Mouse (Mus musculus) MEL (cell line): Measurements from ENCODE around the gene C9. TPM values are rescaled to one million over a fixed set of nuclear protein-coding genes. Genes with fewer than 3 reads are reported as not detected.

ENCODE experiments used
- DNase-seq: peaks from one replicate; pipeline ENCODE4 v3.0.0; 2011; ENCODE audit warnings: low read depth, low spot score
- H3K27ac ChIP-seq: 2 replicates; pipeline ENCODE4 v1.5.1; 2012; ENCODE audit warnings: low read depth, mild to moderate bottlenecking, control low read depth, low read length, moderate library complexity; ENCODE audit not compliant: control insufficient read depth
- H3K27me3 ChIP-seq, 2 experiments: fragments of 150-350 bp in 1 of 2; sonication (generic) in 1 of 2; 2 replicates each; pipeline ENCODE4 v1.6.1; 2012; ENCODE audit warnings: low read length in 2 of 2, mild to moderate bottlenecking in 2 of 2, improper control_type of control experiment in 1 of 2, moderate library complexity in 1 of 2; ENCODE audit not compliant: insufficient read depth in 2 of 2, control insufficient read depth in 1 of 2
- H3K36me3 ChIP-seq, 2 experiments: 2 replicates each; pipeline ENCODE4 v1.6.1; 2012 to 2014; ENCODE audit warnings: low read length in 2 of 2, improper control_type of control experiment in 1 of 2, inconsistent platforms in 1 of 2, mild to moderate bottlenecking in 1 of 2; ENCODE audit not compliant: insufficient read depth in 2 of 2, control insufficient read depth in 1 of 2
- H3K4me1 ChIP-seq, 2 experiments: fragments of 150-350 bp in 1 of 2; sonication (generic) in 1 of 2; 2 replicates each; pipeline ENCODE4 v1.6.1; 2012; ENCODE audit warnings: low read length in 2 of 2, improper control_type of control experiment in 1 of 2, mild to moderate bottlenecking in 1 of 2; ENCODE audit not compliant: insufficient read depth in 2 of 2, control insufficient read depth in 1 of 2
- H3K4me3 ChIP-seq, 2 experiments: fragments of 150-350 bp in 1 of 2; sonication (generic) in 1 of 2; 2 replicates each; pipeline ENCODE4 v1.5.1; 2012; ENCODE audit warnings: low read depth in 2 of 2, low read length in 2 of 2, mild to moderate bottlenecking in 2 of 2, moderate library complexity in 2 of 2, control low read depth in 1 of 2, improper control_type of control experiment in 1 of 2; ENCODE audit not compliant: control insufficient read depth in 1 of 2, insufficient read depth in 1 of 2
- H3K79me2 ChIP-seq: 2 replicates; pipeline ENCODE4 v1.6.1; 2012; ENCODE audit warnings: mild to moderate bottlenecking, low read length, moderate library complexity; ENCODE audit not compliant: control insufficient read depth, poor library complexity, insufficient read depth
- H3K9ac ChIP-seq: 2 replicates; pipeline ENCODE4 v1.6.1; 2012; ENCODE audit warnings: low read depth, mild to moderate bottlenecking, control low read depth, low read length, moderate library complexity; ENCODE audit not compliant: control insufficient read depth, poor library complexity, severe bottlenecking
- H3K9me3 ChIP-seq: fragments of 150-350 bp; sonication (generic); replicated peaks from 2 replicates; pipeline ENCODE4 v1.6.1; 2012; ENCODE audit warnings: mild to moderate bottlenecking, low read length, improper control_type of control experiment, moderate library complexity; ENCODE audit not compliant: insufficient read depth
- CHD2 ChIP-seq: IDR thresholded peaks from 2 replicates; pipeline ENCODE4 v1.6.1; 2011; ENCODE audit warnings: low read length, improper control_type of control experiment
- ELF1 ChIP-seq: IDR thresholded peaks from 2 replicates; pipeline ENCODE4 v1.6.1; 2014; ENCODE audit warnings: low read depth, mild to moderate bottlenecking, inconsistent platforms, low read length, improper control_type of control experiment, moderate library complexity
- ETS1 ChIP-seq: IDR thresholded peaks from 2 replicates; pipeline ENCODE4 v1.6.1; 2012; ENCODE audit warnings: low read depth, mild to moderate bottlenecking, inconsistent platforms, low read length, improper control_type of control experiment, moderate library complexity
- GABPA ChIP-seq: IDR thresholded peaks from 2 replicates; pipeline ENCODE4 v1.6.1; 2012; ENCODE audit warnings: low read depth, mild to moderate bottlenecking, inconsistent platforms, low read length, improper control_type of control experiment, moderate library complexity
- GATA1 ChIP-seq: IDR thresholded peaks from 2 replicates; pipeline ENCODE4 v1.6.1; 2011; ENCODE audit warnings: low read depth, low read length, improper control_type of control experiment
- JUND ChIP-seq: IDR thresholded peaks from 2 replicates; pipeline ENCODE4 v1.6.1; 2011; ENCODE audit warnings: low read depth, mild to moderate bottlenecking, improper control_type of control experiment, low read length
- MAX ChIP-seq: IDR thresholded peaks from 2 replicates; pipeline ENCODE4 v1.6.1; 2011; ENCODE audit warnings: low read length, improper control_type of control experiment
- MAZ ChIP-seq: IDR thresholded peaks from 2 replicates; pipeline ENCODE4 v1.6.1; 2012; ENCODE audit warnings: low read depth, mild to moderate bottlenecking, inconsistent platforms, low read length, improper control_type of control experiment
- NELFE ChIP-seq: IDR thresholded peaks from 2 replicates; pipeline ENCODE4 v1.6.1; 2011; ENCODE audit warnings: low read depth, low read length, improper control_type of control experiment
- NRF1 ChIP-seq: IDR thresholded peaks from 2 replicates; pipeline ENCODE4 v1.6.1; 2014; ENCODE audit warnings: low read depth, mild to moderate bottlenecking, inconsistent platforms, low read length, improper control_type of control experiment, moderate library complexity; ENCODE audit not compliant: poor library complexity, insufficient read depth, severe bottlenecking
- POLR2AphosphoS2 ChIP-seq: IDR thresholded peaks from 2 replicates; pipeline ENCODE4 v1.6.1; 2011; ENCODE audit warnings: low read length, improper control_type of control experiment
- POLR2AphosphoS5 ChIP-seq: IDR thresholded peaks from 2 replicates; pipeline ENCODE4 v1.6.1; 2012; ENCODE audit warnings: low read depth, borderline replicate concordance, mild to moderate bottlenecking, inconsistent platforms, low read length, moderate library complexity, mixed read lengths
- RAD21 ChIP-seq: IDR thresholded peaks from 2 replicates; pipeline ENCODE4 v1.6.1; 2011; ENCODE audit warnings: mild to moderate bottlenecking, low read depth, low read length, improper control_type of control experiment
- RCOR1 ChIP-seq: IDR thresholded peaks from 2 replicates; pipeline ENCODE4 v1.6.1; 2012; ENCODE audit warnings: low read depth, mild to moderate bottlenecking, inconsistent platforms, low read length, improper control_type of control experiment
- TBP ChIP-seq: IDR thresholded peaks from 2 replicates; pipeline ENCODE4 v1.8.0; 2011; ENCODE audit warnings: low read depth, low read length, improper control_type of control experiment
- TCF12 ChIP-seq: IDR thresholded peaks from 2 replicates; pipeline ENCODE4 v1.6.1; 2014; ENCODE audit warnings: low read depth, mild to moderate bottlenecking, inconsistent platforms, low read length, improper control_type of control experiment, moderate library complexity
- UBTF ChIP-seq: IDR thresholded peaks from 2 replicates; pipeline ENCODE4 v1.6.1; 2012; ENCODE audit warnings: low read depth, mild to moderate bottlenecking, inconsistent platforms, low read length, improper control_type of control experiment, moderate library complexity, borderline replicate concordance; ENCODE audit not compliant: insufficient read depth
- USF2 ChIP-seq, 2 experiments: IDR thresholded peaks; 2 replicates each; pipeline ENCODE4 v1.6.1; 2011 to 2012; ENCODE audit warnings: improper control_type of control experiment in 2 of 2, low read length in 2 of 2, borderline replicate concordance in 1 of 2, inconsistent platforms in 1 of 2, low read depth in 1 of 2, mild to moderate bottlenecking in 1 of 2; ENCODE audit not compliant: insufficient read depth in 1 of 2
- ZMIZ1 ChIP-seq: IDR thresholded peaks from 2 replicates; pipeline ENCODE4 v1.6.1; 2012; ENCODE audit warnings: low read depth, mild to moderate bottlenecking, inconsistent platforms, low read length, improper control_type of control experiment, moderate library complexity
- ZNF384 ChIP-seq: IDR thresholded peaks from 2 replicates; pipeline ENCODE4 v1.6.1; 2012; ENCODE audit warnings: low read depth, mild to moderate bottlenecking, inconsistent platforms, low read length, improper control_type of control experiment
- polyA plus RNA-seq, 2 experiments: library from polyadenylated mRNA; stranded (reverse) in 1 of 2; unstranded in 1 of 2; fragments of >175 nt in 1 of 2; fragments of >200 nt in 1 of 2; gene quantifications; 2 replicates each; pipeline versions ENCODE4 v1.2.1 to v1.2.4; 2012; ENCODE audit warnings: low replicate concordance in 2 of 2, low read depth in 1 of 2; ENCODE audit not compliant: insufficient read length in 2 of 2, insufficient read depth in 1 of 2, missing spikeins in 1 of 2
- total RNA-seq: library from RNA; depleted of rRNA; stranded (reverse); fragments of 300-350 nt; gene quantifications from 2 replicates; pipeline ENCODE4 v1.2.3, GENCODE M21; 2012

Gene C9
- total and polyA plus RNA-seq, 3 experiments, result not detected

DNA sequence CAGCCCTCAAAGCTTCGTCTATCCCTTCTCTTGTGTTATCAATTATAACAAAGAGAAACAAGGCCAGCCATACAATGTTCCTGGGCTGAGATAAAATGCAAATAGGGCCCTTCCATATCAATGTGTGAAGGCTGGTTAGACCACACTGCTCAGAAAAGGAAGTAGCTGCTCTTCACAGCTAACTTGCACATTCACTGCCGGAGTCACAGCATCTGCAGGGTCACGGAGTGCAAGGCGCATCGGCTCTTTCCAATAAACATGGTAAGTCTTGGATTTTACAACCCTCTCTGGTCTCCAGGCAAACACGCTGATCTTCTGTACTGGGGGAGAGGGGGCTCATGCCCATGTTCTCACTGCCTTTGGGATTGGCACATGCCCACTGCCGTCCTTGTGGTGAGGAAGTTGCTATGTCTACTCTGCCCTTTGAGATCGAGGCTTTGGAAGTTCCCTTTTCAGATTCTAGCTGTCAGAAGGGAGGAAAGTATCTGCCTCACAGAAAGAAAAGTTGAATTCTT is 77.6 kb downstream of the C9 start, which contains the start of gene Fyb (continued):
- TF ChIP-seq TCF12 (peak; percentile 90), POLR2AphosphoS2 (no peak; the same call in 1 of the 2 replicates), ELF1 (peak; percentile 63; the same call in 1 of the 2 replicates), TBP (peak; percentile 81), GATA1 (peak; percentile 97), RAD21 (no peak), USF2 (IDR thresholded peaks at IDR 0.05; ENCODE audit: borderline replicate concordance in 1 of 2, insufficient read depth in 1 of 2, low read depth in 1 of 2, low read length in 2 of 2) (no peak), JUND (no peak), ETS1 (peak; percentile 94), ZMIZ1 (peak; percentile 76; the same call in 1 of the 2 replicates), POLR2AphosphoS5 (no peak), CHD2 (peak; percentile 42; the same call in 1 of the 2 replicates), MAX (peak; percentile 84), MAZ (no peak; the same call in 1 of the 2 replicates)
- TF ChIP-seq, all 39 proteins: peak for 22

- Histone ChIP-seq H3K27me3 (no peaks in the 10 kb centered on the region), H3K36me3 (peaks cover 0 to 36% of the 10 kb centered on the region in 2 experiments; a peak in 2 of 4 replicates), H3K9ac (no peak overlapping the region), H3K79me2 (peaks cover 3% of the 10 kb centered on the region), H3K4me3 (no peak overlapping the region), H3K9me3 (no peaks in the 10 kb centered on the region), H3K4me1 (peaks cover 22 to 28% of the 10 kb centered on the region in 2 experiments)
- peak; percentile 28 for DNase-seq
- no peak for TF ChIP-seq JUND
- no peak for TF ChIP-seq RCOR1
- no peak for TF ChIP-seq UBTF
- no peak for TF ChIP-seq NELFE
- 0 out of 2 replicates have a peak, but pooled peaks have one; percentile 17 for TF ChIP-seq ETS1
- no peak for TF ChIP-seq POLR2AphosphoS2
- TF ChIP-seq, all 39 proteins: peak for 1
- peak overlapping the region; percentile 15; the same call in 1 of the 2 replicates for H3K27ac ChIP-seq
Measured at GRCm38 (mm10) chr15:6524801-6525200, 79.7 kb downstream of the C9 start.

DNA sequence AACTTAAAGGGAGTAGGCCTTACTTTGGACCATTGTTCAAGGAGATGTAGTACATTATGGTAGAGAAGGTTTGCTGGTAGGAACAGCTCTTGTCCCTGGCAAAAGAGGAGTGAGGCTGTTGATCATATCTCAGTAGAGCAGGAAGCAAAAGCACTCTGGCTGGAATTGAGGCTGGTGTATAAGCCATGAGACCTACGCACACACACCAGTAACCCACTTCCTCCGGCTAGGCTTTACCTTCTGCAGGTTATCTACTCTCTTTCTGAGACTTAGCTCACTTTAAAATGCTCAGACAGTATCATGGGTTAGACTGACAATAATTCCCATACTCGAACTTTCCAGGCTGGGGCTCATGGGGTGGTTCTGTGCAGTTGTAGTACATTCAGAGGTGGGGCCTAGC is 80.3 kb downstream of the C9 start:
- H3K27ac ChIP-seq, result peak overlapping the region; percentile 28; the same call in 1 of the 2 replicates
- no peak overlapping the region for H3K9ac ChIP-seq
- TF ChIP-seq NRF1 (no peak), MAX (no peak), NELFE (no peak), ETS1 (no peak), CHD2 (no peak), ELF1 (no peak), ZNF384 (no peak), GABPA (no peak)
- no peaks in the 10 kb centered on the region for H3K27me3 ChIP-seq
- peaks cover 22 to 26% of the 10 kb centered on the region in 2 experiments for H3K4me1 ChIP-seq
- DNase-seq, result peak; percentile 50
- peaks cover 3% of the 10 kb centered on the region for H3K79me2 ChIP-seq
- no peak overlapping the region for H3K4me3 ChIP-seq
- peaks cover 0 to 36% of the 10 kb centered on the region in 2 experiments; a peak in 2 of 4 replicates for H3K36me3 ChIP-seq
- no peaks in the 10 kb centered on the region for H3K9me3 ChIP-seq
